Mouse (Mus musculus): Measurements from ENCODE around the gene Pkp4. TPM values are rescaled to one million over a fixed set of nuclear protein-coding genes. Genes with fewer than 3 reads are reported as not detected.
A peak's percentile ranks its signal among the peaks of the same experiment; 100 is the strongest.

The Pkp4 gene
- polyA plus RNA-seq, 1 experiment from 2014 or later, result 28.2 TPM

DNA sequence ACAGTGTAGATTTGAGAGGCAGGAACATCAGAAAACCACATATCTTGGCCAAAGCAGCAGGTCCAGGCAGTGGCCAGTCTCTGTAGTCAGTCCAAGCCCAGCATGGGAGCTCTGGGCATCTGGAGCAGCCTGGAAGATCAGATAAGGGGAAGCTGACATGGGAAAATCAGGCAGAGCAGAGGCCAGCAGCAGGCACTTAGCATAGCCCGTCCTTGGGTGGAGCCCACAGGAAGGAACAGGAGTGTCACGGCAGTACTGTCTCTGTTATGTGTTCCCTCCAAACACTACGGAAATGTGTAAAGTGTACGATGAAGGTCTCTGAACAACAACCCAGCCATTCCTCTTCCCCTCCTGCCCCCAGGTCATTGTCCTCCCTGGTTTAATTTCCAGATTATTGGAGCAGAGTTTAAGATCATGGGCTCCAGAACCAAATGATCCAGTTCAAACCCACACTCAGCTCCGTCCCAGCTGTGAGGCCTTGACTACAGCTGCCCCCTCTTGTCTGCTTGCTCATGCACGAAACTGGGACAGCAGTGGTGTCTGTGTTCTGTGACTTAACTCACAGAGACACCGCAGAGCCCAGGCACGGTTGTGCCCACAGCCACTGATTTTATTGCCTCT lies 241.3 kb downstream of the Pkp4 start:
- Histone ChIP-seq H3K4me1 (replicated peaks; ENCODE audit: control insufficient read depth, insufficient read depth, low read length) (peaks cover 1% of the 10 kb centered on the region; the same call in 1 of the 2 replicates), H3K9ac (ENCODE audit: low read length) (0 out of 2 replicates have a peak overlapping the region, but pooled peaks have one; percentile 11)
- ATAC-seq (ENCODE audit: low read depth), result peak; percentile 88

DNA sequence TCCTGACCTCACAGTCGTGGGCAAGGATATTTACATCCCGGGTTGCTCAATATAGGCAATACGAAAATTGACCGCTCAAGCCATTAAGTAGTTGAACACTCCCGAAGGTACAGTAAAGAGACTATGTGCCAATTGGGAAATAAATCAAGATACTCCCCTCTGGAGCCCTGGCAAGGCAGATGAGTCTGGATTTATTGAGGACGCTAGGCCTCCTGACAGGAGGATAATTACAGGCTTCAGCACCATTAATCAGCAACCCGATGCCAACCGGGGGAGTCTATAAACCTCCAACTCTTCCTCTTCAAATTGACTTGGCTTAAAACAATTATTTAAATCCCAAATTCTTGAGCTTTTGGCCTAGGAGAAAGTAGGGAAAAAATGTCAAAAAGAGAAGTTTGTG lies 243.4 kb downstream of the Pkp4 start:
- Histone ChIP-seq H3K4me3 (ENCODE audit: low read length) (no peak overlapping the region), H3K36me3 (ENCODE audit: control insufficient read depth, insufficient read depth, low read length) (no peaks in the 10 kb centered on the region), H3K9me3 (ENCODE audit: control insufficient read depth, low read length) (no peaks in the 10 kb centered on the region), H3K4me1 (replicated peaks; ENCODE audit: control insufficient read depth, insufficient read depth, low read length) (peaks cover 4% of the 10 kb centered on the region; the same call in 1 of the 2 replicates), H3K27ac (ENCODE audit: low read length) (no peak overlapping the region), H3K9ac (ENCODE audit: low read length) (no peak overlapping the region), H3K27me3 (ENCODE audit: control insufficient read depth, insufficient read depth, low read depth, low read length) (no peaks in the 10 kb centered on the region), H3K4me2 (ENCODE audit: low read depth, low read length) (no peak overlapping the region)
- no peak for ATAC-seq (ENCODE audit: low read depth)
- WGBS, result 80% methylated on average over 8 of the region's 8 CpGs

More for the DNA sequence above, 241.3 kb downstream of the Pkp4 start:
- Histone ChIP-seq H3K4me3 (ENCODE audit: low read length) (no peak overlapping the region), H3K27ac (ENCODE audit: low read length) (peak overlapping the region; percentile 82), H3K36me3 (ENCODE audit: control insufficient read depth, insufficient read depth, low read length) (no peaks in the 10 kb centered on the region), H3K27me3 (ENCODE audit: control insufficient read depth, insufficient read depth, low read depth, low read length) (no peaks in the 10 kb centered on the region), H3K9me3 (ENCODE audit: control insufficient read depth, low read length) (no peaks in the 10 kb centered on the region), H3K4me2 (ENCODE audit: low read depth, low read length) (no peak overlapping the region)
- WGBS, result 59% methylated on average over 8 of the region's 8 CpGs

Other genes with a start within 250 kb of the Pkp4 start
- 2.0 and 2.1 TPM in 2 replicates for gene Ccdc148, start 167 bp upstream of the Pkp4 start, polyA plus RNA-seq (2015; fragmentation: Nextera tagmentation; extraction: Ambion mirVana)

Data from lung, embryonic 16.5 days (tissue).